Mouse (Mus musculus): ENCODE measurements around the gene Osbpl6. TPM values are rescaled to one million over a fixed set of nuclear protein-coding genes. Genes with fewer than 3 reads are reported as not detected.
A peak's percentile ranks its signal among the peaks of the same experiment; 100 is the strongest.

The Osbpl6 gene
- polyA plus RNA-seq, 1 experiment from 2014 or later = 24.2 TPM

- Histone ChIP-seq H3K9me3 (no peaks in the 10 kb centered on the region), H3K4me2 (no peak overlapping the region), H3K36me3 (peaks cover 15% of the 10 kb centered on the region), H3K4me3 (no peak overlapping the region), H3K4me1 (replicated peaks) (no peaks in the 10 kb centered on the region), H3K27ac (no peak overlapping the region), H3K27me3 (no peaks in the 10 kb centered on the region), H3K9ac (no peak overlapping the region)
- no peak for ATAC-seq (ENCODE audit: low FRiP score)
- 79% methylated on average over 1 of the region's 1 CpGs for WGBS
Measured at GRCm38 (mm10) chr2:76475788-76476187, 69.5 kb downstream of the Osbpl6 start.

DNA sequence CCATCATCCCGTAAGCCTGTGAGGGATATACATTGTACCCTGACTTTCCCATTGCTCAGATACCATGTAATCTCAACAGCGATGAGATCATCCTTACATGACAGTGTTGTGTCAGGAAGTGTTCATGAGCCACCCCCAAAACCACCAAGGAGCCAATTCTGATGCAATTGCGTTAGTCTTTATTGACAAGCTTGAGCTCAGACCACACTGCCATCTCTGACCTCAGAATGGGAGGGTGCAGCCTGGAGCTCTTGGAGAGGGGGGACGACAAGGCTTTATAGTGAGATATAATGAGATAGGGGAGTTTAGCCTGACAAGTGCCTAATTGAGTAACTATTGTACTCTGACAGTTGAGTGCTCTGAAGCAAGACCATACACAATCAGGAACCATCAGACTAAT, 82.5 kb downstream of the Osbpl6 start:
- Histone ChIP-seq H3K4me1 (replicated peaks) (peaks cover 27% of the 10 kb centered on the region), H3K27ac (no peak overlapping the region), H3K27me3 (no peaks in the 10 kb centered on the region), H3K4me3 (no peak overlapping the region), H3K9ac (no peak overlapping the region), H3K4me2 (no peak overlapping the region), H3K9me3 (no peaks in the 10 kb centered on the region), H3K36me3 (no peaks in the 10 kb centered on the region)
- 66% methylated on average over 4 of the region's 4 CpGs for WGBS
- no peak for ATAC-seq (ENCODE audit: low FRiP score)

DNA sequence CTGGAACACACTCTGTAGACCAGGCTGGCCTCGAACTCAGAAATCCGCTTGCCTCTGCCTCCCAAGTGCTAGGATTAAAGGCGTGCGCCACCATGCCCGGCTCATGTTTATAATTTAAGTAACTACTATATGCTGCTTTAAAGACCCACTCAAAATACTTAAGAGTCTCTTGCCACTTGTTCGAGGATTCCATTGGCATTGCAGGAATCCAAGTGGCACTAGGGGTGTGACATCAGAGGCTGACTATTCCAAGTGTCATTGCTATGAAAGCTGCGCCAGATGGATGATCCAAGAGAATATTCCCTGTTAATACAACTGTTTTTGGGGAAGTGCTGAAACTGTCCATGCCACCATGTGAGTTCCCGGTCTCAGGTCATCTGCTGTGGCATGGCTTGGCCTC, 83.9 kb downstream of the Osbpl6 start:
- no peaks in the 10 kb centered on the region for H3K9me3 ChIP-seq
- WGBS = 96% methylated on average over 8 of the region's 8 CpGs
- H3K9ac ChIP-seq = no peak overlapping the region
- H3K4me1 ChIP-seq (replicated peaks) = peaks cover 25% of the 10 kb centered on the region
- no peak overlapping the region for H3K4me2 ChIP-seq
- no peak overlapping the region for H3K27ac ChIP-seq
- no peaks in the 10 kb centered on the region for H3K36me3 ChIP-seq
- no peaks in the 10 kb centered on the region for H3K27me3 ChIP-seq
- ATAC-seq (ENCODE audit: low FRiP score) = no peak
- no peak overlapping the region for H3K4me3 ChIP-seq

GRCm38 (mm10) chr2:76491371-76491770, 85.1 kb downstream of the Osbpl6 start:
- no peak overlapping the region for H3K4me2 ChIP-seq
- no peaks in the 10 kb centered on the region for H3K36me3 ChIP-seq
- no peak overlapping the region for H3K4me3 ChIP-seq
- no peak overlapping the region for H3K9ac ChIP-seq
- H3K4me1 ChIP-seq (replicated peaks) = peaks cover 25% of the 10 kb centered on the region
- WGBS = 83% methylated on average over 6 of the region's 6 CpGs
- no peak for ATAC-seq (ENCODE audit: low FRiP score)
- H3K27ac ChIP-seq = peak overlapping the region; percentile 49
- no peaks in the 10 kb centered on the region for H3K27me3 ChIP-seq
- H3K9me3 ChIP-seq = no peaks in the 10 kb centered on the region

GRCm38 (mm10) chr2:76492224-76492623, 85.9 kb downstream of the Osbpl6 start:
- Histone ChIP-seq H3K27me3 (no peaks in the 10 kb centered on the region), H3K4me2 (no peak overlapping the region), H3K36me3 (no peaks in the 10 kb centered on the region), H3K4me3 (no peak overlapping the region), H3K27ac (peak overlapping the region; percentile 49), H3K9ac (no peak overlapping the region), H3K4me1 (replicated peaks) (peaks cover 25% of the 10 kb centered on the region), H3K9me3 (no peaks in the 10 kb centered on the region)
- WGBS = 61% methylated on average over 7 of the region's 7 CpGs
- no peak for ATAC-seq (ENCODE audit: low FRiP score)

DNA sequence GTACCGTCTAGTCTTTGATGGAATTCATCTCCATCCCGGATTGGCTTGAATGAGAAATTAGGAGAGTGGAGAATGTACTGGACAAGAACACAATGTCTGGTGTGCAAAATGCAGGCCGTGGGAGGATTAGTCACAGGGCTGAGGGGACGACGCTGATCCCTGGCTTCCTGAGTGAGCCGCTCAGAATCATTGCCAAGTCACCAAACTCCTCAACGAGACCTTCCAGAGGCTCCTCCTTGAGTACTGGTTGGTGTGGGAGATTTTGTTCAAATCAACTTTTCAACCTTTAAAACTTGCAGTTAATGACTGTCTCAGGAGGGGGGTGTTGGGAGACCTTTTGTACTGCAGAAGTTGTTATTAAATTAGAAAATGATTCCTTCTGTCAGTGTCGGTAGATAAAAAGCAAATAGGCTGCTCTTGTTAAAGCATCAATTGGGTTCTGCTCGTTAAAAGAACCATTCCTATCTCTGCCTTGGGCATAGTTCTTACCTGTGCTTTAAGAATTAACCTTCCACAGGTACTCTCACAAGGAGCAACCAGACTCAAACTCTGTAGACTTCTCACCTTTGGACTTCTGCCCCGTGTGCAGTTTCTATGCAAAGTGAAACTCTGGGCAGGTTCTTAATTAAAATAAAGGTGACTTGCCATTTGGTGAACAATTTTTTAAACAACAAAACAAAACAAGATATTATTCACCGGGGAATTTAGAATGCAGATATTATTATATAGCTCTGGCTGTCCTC, 89.9 kb downstream of the Osbpl6 start:
- H3K27me3 ChIP-seq = no peaks in the 10 kb centered on the region
- H3K4me3 ChIP-seq = no peak overlapping the region
- H3K9me3 ChIP-seq = no peaks in the 10 kb centered on the region
- ATAC-seq (ENCODE audit: low FRiP score) = no peak
- WGBS = 88% methylated on average over 11 of the region's 11 CpGs
- H3K4me2 ChIP-seq = no peak overlapping the region
- H3K4me1 ChIP-seq (replicated peaks) = peaks cover 18% of the 10 kb centered on the region
- no peak overlapping the region for H3K9ac ChIP-seq
- H3K27ac ChIP-seq = no peak overlapping the region
- H3K36me3 ChIP-seq = no peaks in the 10 kb centered on the region

GRCm38 (mm10) chr2:76496749-76497140, 90.4 kb downstream of the Osbpl6 start:
- no peaks in the 10 kb centered on the region for H3K27me3 ChIP-seq
- no peaks in the 10 kb centered on the region for H3K9me3 ChIP-seq
- no peaks in the 10 kb centered on the region for H3K36me3 ChIP-seq
- no peak for ATAC-seq (ENCODE audit: low FRiP score)
- no peak overlapping the region for H3K4me3 ChIP-seq
- H3K9ac ChIP-seq = no peak overlapping the region
- WGBS = 90% methylated on average over 4 of the region's 4 CpGs
- no peak overlapping the region for H3K27ac ChIP-seq
- no peak overlapping the region for H3K4me2 ChIP-seq
- H3K4me1 ChIP-seq (replicated peaks) = peaks cover 12% of the 10 kb centered on the region

GRCm38 (mm10) chr2:76498891-76499290, 92.6 kb downstream of the Osbpl6 start:
- no peak for ATAC-seq (ENCODE audit: low FRiP score)
- 0 out of 2 replicates have a peak, but pooled peaks cover 2% of the 10 kb centered on the region for H3K4me1 ChIP-seq (replicated peaks)
- 96% methylated on average over 11 of the region's 11 CpGs for WGBS

GRCm38 (mm10) chr2:76504122-76504839, 98.0 kb downstream of the Osbpl6 start:
- Histone ChIP-seq H3K9me3 (peaks cover 5% of the 10 kb centered on the region; the same call in 1 of the 2 replicates), H3K27ac (no peak overlapping the region), H3K27me3 (no peaks in the 10 kb centered on the region), H3K4me2 (no peak overlapping the region), H3K36me3 (no peaks in the 10 kb centered on the region), H3K9ac (no peak overlapping the region), H3K4me1 (replicated peaks) (no peaks in the 10 kb centered on the region), H3K4me3 (no peak overlapping the region)
- 57% methylated on average over 12 of the region's 12 CpGs for WGBS
- ATAC-seq (ENCODE audit: low FRiP score) = no peak

More at GRCm38 (mm10) chr2:76498891-76499290, 92.6 kb downstream of the Osbpl6 start:
- H3K36me3 ChIP-seq = no peaks in the 10 kb centered on the region
- no peak overlapping the region for H3K9ac ChIP-seq
- no peak overlapping the region for H3K27ac ChIP-seq
- no peaks in the 10 kb centered on the region for H3K9me3 ChIP-seq
- H3K27me3 ChIP-seq = no peaks in the 10 kb centered on the region
- no peak overlapping the region for H3K4me2 ChIP-seq
- H3K4me3 ChIP-seq = no peak overlapping the region

DNA sequence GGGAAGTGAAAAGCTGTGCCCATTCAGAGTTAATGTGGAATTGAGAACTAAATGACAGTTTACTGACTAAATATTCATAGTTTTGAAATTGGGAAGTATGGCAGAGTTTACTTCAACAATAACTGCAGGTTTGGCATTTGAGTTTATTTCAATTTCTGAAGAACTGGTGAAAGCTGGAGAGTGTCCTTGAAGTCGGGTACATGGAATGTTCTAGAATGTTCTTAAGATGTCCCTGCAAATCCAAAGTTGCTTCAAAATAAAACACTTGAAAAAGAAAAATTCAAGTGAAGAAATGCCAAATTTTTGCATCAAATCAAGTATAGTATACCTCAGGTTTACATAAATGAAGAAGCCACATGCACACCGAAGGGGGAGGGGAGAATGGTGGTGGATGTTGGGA, 98.7 kb downstream of the Osbpl6 start:
- Histone ChIP-seq H3K4me2 (no peak overlapping the region), H3K4me3 (no peak overlapping the region), H3K4me1 (replicated peaks) (no peaks in the 10 kb centered on the region), H3K27me3 (no peaks in the 10 kb centered on the region), H3K9ac (no peak overlapping the region), H3K9me3 (peaks cover 5% of the 10 kb centered on the region; the same call in 1 of the 2 replicates), H3K36me3 (no peaks in the 10 kb centered on the region), H3K27ac (no peak overlapping the region)
- WGBS = 96% methylated on average over 2 of the region's 2 CpGs
- ATAC-seq (ENCODE audit: low FRiP score) = no peak

- H3K4me2 ChIP-seq = no peak overlapping the region
- peaks cover 5% of the 10 kb centered on the region; the same call in 1 of the 2 replicates for H3K9me3 ChIP-seq
- H3K36me3 ChIP-seq = no peaks in the 10 kb centered on the region
- H3K9ac ChIP-seq = no peak overlapping the region
- ATAC-seq (ENCODE audit: low FRiP score) = no peak
- no peak overlapping the region for H3K4me3 ChIP-seq
- peaks cover 11% of the 10 kb centered on the region for H3K4me1 ChIP-seq (replicated peaks)
- H3K27ac ChIP-seq = no peak overlapping the region
- WGBS = 67% methylated on average over 8 of the region's 8 CpGs
- H3K27me3 ChIP-seq = no peaks in the 10 kb centered on the region
Measured at GRCm38 (mm10) chr2:76511281-76511721, 105.0 kb downstream of the Osbpl6 start.

- Histone ChIP-seq H3K4me3 (no peak overlapping the region), H3K4me1 (replicated peaks) (peaks cover 11% of the 10 kb centered on the region), H3K9me3 (peaks cover 5% of the 10 kb centered on the region; the same call in 1 of the 2 replicates), H3K9ac (no peak overlapping the region), H3K27ac (no peak overlapping the region), H3K4me2 (no peak overlapping the region), H3K27me3 (no peaks in the 10 kb centered on the region), H3K36me3 (no peaks in the 10 kb centered on the region)
- no peak for ATAC-seq (ENCODE audit: low FRiP score)
- 97% methylated on average over 6 of the region's 6 CpGs for WGBS
Measured at GRCm38 (mm10) chr2:76512133-76512532, 105.8 kb downstream of the Osbpl6 start.
